In genomic region chr19:56769024-56769423, GRCm38 (mm10) we compare ENCODE assay signal across 21 mouse cellular contexts. TPM values are rescaled to one million over a fixed set of nuclear protein-coding genes. Genes with fewer than 3 reads are reported as not detected.
DNase-seq lines count a peak whose midpoint lies in the region; ATAC-seq lines count a peak whose summit lies in the region.
"Had no signal": no experiment of that assay in that cellular context is flagged by ENCODE, and none has a peak within 500 bp of the region (broad histone marks: within the 10 kb centered on the region; RNA-seq: fewer than 3 reads in every experiment).

No protein-coding gene starts in this region.

- H3K9me3 ChIP-seq in kidney, embryonic 14.5 days (ENCODE audit: control insufficient read depth, low read length) = no peaks in the 10 kb centered on the region
- H3K9me3 ChIP-seq: embryonic facial prominence, embryonic 12.5 days; forebrain, embryonic 15.5 days; heart, embryonic 10.5 days; hindbrain, embryonic 13.5 days had no signal

- 87% methylated on average over 9 of the region's 9 CpGs for WGBS in kidney, embryonic 14.5 days

- no peak overlapping the region for H3K9ac ChIP-seq in kidney, embryonic 14.5 days (ENCODE audit: low read depth, low read length)
- H3K9ac ChIP-seq: embryonic facial prominence, embryonic 12.5 days; forebrain, embryonic 15.5 days; hindbrain, embryonic 13.5 days had no signal

- no peak overlapping the region for H3K4me3 ChIP-seq in kidney, embryonic 14.5 days (ENCODE audit: low read length)
- H3K4me3 ChIP-seq: embryonic facial prominence, embryonic 12.5 days; forebrain, embryonic 15.5 days; heart, embryonic 10.5 days; hindbrain, embryonic 13.5 days had no signal

- H3K36me3 ChIP-seq in kidney, embryonic 14.5 days (ENCODE audit: control insufficient read depth, insufficient read depth, low read length) = no peaks in the 10 kb centered on the region
- H3K36me3 ChIP-seq: embryonic facial prominence, embryonic 12.5 days; forebrain, embryonic 15.5 days; heart, embryonic 10.5 days; hindbrain, embryonic 13.5 days had no signal

- ATAC-seq in kidney, embryonic 14.5 days (ENCODE audit: low FRiP score, low TSS enrichment) = no peak
- ATAC-seq: forebrain, embryonic 15.5 days; hindbrain, postnatal 0 days had no signal

- no peak overlapping the region for H3K27ac ChIP-seq in kidney, embryonic 14.5 days (ENCODE audit: low read depth, low read length)
- H3K27ac ChIP-seq: embryonic facial prominence, embryonic 12.5 days; forebrain, embryonic 15.5 days; heart, embryonic 10.5 days; hindbrain, embryonic 13.5 days; hindbrain, postnatal 0 days had no signal

- H3K4me1 ChIP-seq in kidney, embryonic 14.5 days (ENCODE audit: control insufficient read depth, insufficient read depth, low read length) = no peaks in the 10 kb centered on the region
- H3K4me1 ChIP-seq: embryonic facial prominence, embryonic 12.5 days; hindbrain, embryonic 13.5 days had no signal

- DNase-seq in right cerebral cortex, adult 18-20 months = peak; percentile 74
- DNase-seq in right cerebral cortex, postnatal 14 days = no peak
- peak; percentile 21 to 35 for DNase-seq in frontal cortex, postnatal 10 days (ENCODE audit: low spot score in 2 of 2)
- peak; percentile 31 to 41 for DNase-seq in left cerebral cortex, postnatal 36 days (ENCODE audit: low spot score in 2 of 2)
- peak; percentile 62 for DNase-seq in telencephalon, adult 2 months (ENCODE audit: low read depth, low spot score)
- DNase-seq in heart, postnatal 36 days = no peak
- DNase-seq: adrenal gland, adult 2 months; adrenal gland, postnatal 36 days; cerebellum, adult 11 months; cerebellum, adult 8-10 months; cerebellum, postnatal 25 days; gastrocnemius, postnatal 10 days; heart, adult 18-20 months; heart, postnatal 10 days had no signal

- intact Hi-C loops in left cerebral cortex, postnatal 36 days (cut with DNase I) = no loop called here
- intact Hi-C loops in heart, postnatal 36 days (cut with DNase I) = no loop called here

- no peaks in the 10 kb centered on the region for H3K27me3 ChIP-seq in kidney, embryonic 14.5 days (ENCODE audit: control insufficient read depth, insufficient read depth, low read length)
- H3K27me3 ChIP-seq: embryonic facial prominence, embryonic 12.5 days; forebrain, embryonic 15.5 days; hindbrain, embryonic 13.5 days had no signal

- H3K4me2 ChIP-seq in kidney, embryonic 14.5 days (replicated peaks; ENCODE audit: low read depth, low read length) = no peak overlapping the region
- H3K4me2 ChIP-seq: embryonic facial prominence, embryonic 12.5 days; forebrain, embryonic 15.5 days; hindbrain, embryonic 13.5 days had no signal

RNA-seq across cellular contexts. Expression of gene Adrb1, which starts 47.0 kb away (rescaled TPM):
- 10 to 100 TPM; 43.2 to 50.9 TPM for total RNA-seq in left cerebral cortex, postnatal 36 days (2021)
- 0.06 and 0.07 TPM in 2 replicates for polyA plus RNA-seq in kidney, embryonic 14.5 days (2014; fragmentation: Nextera tagmentation; extraction: Ambion mirVana)
- total RNA-seq in heart, postnatal 36 days (2021) = 10 to 100 TPM; 22.5 to 27.4 TPM
- total RNA-seq: hematopoietic stem cell, adult 5-6 weeks had no signal

RNA-seq across cellular contexts. Expression of gene Ccdc186, which starts 53.0 kb away (rescaled TPM):
- total RNA-seq in left cerebral cortex, postnatal 36 days (2021) = 10 to 100 TPM; 48.3 to 56.6 TPM
- polyA plus RNA-seq in kidney, embryonic 14.5 days (2014; fragmentation: Nextera tagmentation; extraction: Ambion mirVana) = 11.4 and 22.9 TPM in 2 replicates
- total RNA-seq in heart, postnatal 36 days (2021) = 10 to 100 TPM; 26.8 to 28.8 TPM

RNA-seq across cellular contexts. Expression of gene Tdrd1, which starts 57.0 kb away (rescaled TPM):
- total RNA-seq in left cerebral cortex, postnatal 36 days (2021) = under 1 TPM; 0.59 to 0.75 TPM
- 0.33 and 1.3 TPM in 2 replicates for polyA plus RNA-seq in kidney, embryonic 14.5 days (2014; fragmentation: Nextera tagmentation; extraction: Ambion mirVana)
- total RNA-seq in heart, postnatal 36 days (2021) = not detected
- total RNA-seq: adrenal gland, adult 2 months; gastrocnemius, postnatal 10 days; heart, adult 18-20 months; hematopoietic stem cell, adult 5-6 weeks had no signal
- polyA plus RNA-seq: adrenal gland, adult 2 months had no signal

Comparison
In these comparisons a context has a peak if more than half of its experiments do, and no peak if none do; other contexts are left out.
1. DNase-seq: peak in right cerebral cortex, adult 18-20 months (single experiment), frontal cortex, postnatal 10 days (2 of 2), left cerebral cortex, postnatal 36 days (2 of 2) and telencephalon, adult 2 months (single experiment); none in right cerebral cortex, postnatal 14 days (single experiment) and heart, postnatal 36 days (0 of 2).